Mouse (Mus musculus): Measurements from ENCODE around the gene Dnah10.

GRCm38 (mm10) chr5:124746220-124746619 is 21.3 kb downstream of the Dnah10 start:
- TF ChIP-seq GATA1 (IDR thresholded peaks at IDR 0.05; ENCODE audit: low read length) (no peak), TAL1 (IDR thresholded peaks at IDR 0.05; ENCODE audit: low read length) (no peak)
